Mouse (Mus musculus) stomach, embryonic 14.5 days (tissue): ENCODE measurements around the gene Slc26a5. TPM values are rescaled to one million over a fixed set of nuclear protein-coding genes. Genes with fewer than 3 reads are reported as not detected.

Experiments used
- ATAC-seq: fragments of 200-750 bp; cut with Nextera tagmentation; 2 replicates; pipeline ENCODE4 v1.8.0; 2017; ENCODE audit warnings: low read depth, moderate TSS enrichment; ENCODE audit not compliant: insufficient number of reproducible peaks, insufficient read depth, low FRiP score
- H3K27ac ChIP-seq: fragments of 300-500 bp; sonication (generic); 2 replicates; pipeline ENCODE4 v1.5.1; 2014; ENCODE audit warnings: mild to moderate bottlenecking, low read length, moderate library complexity, mixed read lengths
- H3K27me3 ChIP-seq: fragments of 300-500 bp; sonication (generic); 2 replicates; pipeline ENCODE4 v1.6.1; 2014; ENCODE audit warnings: low read length, control low read depth, mixed read lengths; ENCODE audit not compliant: control insufficient read depth, insufficient read depth
- H3K36me3 ChIP-seq: fragments of 300-500 bp; sonication (generic); 2 replicates; pipeline ENCODE4 v1.6.1; 2014; ENCODE audit warnings: mild to moderate bottlenecking, control low read depth, low read length, moderate library complexity, mixed read lengths; ENCODE audit not compliant: control insufficient read depth, insufficient read depth
- H3K4me1 ChIP-seq: fragments of 300-500 bp; sonication (generic); 2 replicates; pipeline ENCODE4 v1.6.1; 2014; ENCODE audit warnings: low read length, control low read depth, mixed read lengths; ENCODE audit not compliant: control insufficient read depth, insufficient read depth
- H3K4me2 ChIP-seq: fragments of 300-500 bp; sonication (generic); replicated peaks from 2 replicates; pipeline ENCODE4 v1.6.1; 2014; ENCODE audit warnings: low read depth, low read length, control low read depth
- H3K4me3 ChIP-seq: fragments of 300-500 bp; sonication (generic); 2 replicates; pipeline ENCODE4 v1.5.1; 2014; ENCODE audit warnings: low read depth, low read length, control low read depth
- H3K9ac ChIP-seq: fragments of 300-500 bp; sonication (generic); replicated peaks from 2 replicates; pipeline ENCODE4 v1.6.1; 2014; ENCODE audit warnings: low read depth, mild to moderate bottlenecking, control low read depth, low read length, moderate library complexity, mixed read lengths
- H3K9me3 ChIP-seq: fragments of 300-500 bp; sonication (generic); 2 replicates; pipeline ENCODE4 v1.6.1; 2016; ENCODE audit warnings: low read depth, low read length, control low read depth; ENCODE audit not compliant: control insufficient read depth
- WGBS: fragments of 180-500 bp; shearing (Covaris S2); extraction: QIAGEN DNeasy Blood & Tissue Kit; methylation state at CpG from one replicate; pipeline ENCODE4 v1.1.7; 2014; 5-methylcytosine and 5-hydroxymethylcytosine counted together
- polyA plus RNA-seq: library from polyadenylated mRNA; unstranded; fragments of >200 nt; fragmentation: Nextera tagmentation; extraction: Ambion mirVana; gene quantifications from 2 replicates; pipeline ENCODE4 v1.2.1, GENCODE M21; 2014

Slc26a5 gene
- polyA plus RNA-seq, 1 experiment from 2014 or later: not detected

- Histone ChIP-seq H3K36me3 (no peaks in the 10 kb centered on the region), H3K9ac (no peak overlapping the region), H3K27ac (no peak overlapping the region), H3K9me3 (no peaks in the 10 kb centered on the region), H3K27me3 (no peaks in the 10 kb centered on the region), H3K4me1 (no peaks in the 10 kb centered on the region), H3K4me3 (no peak overlapping the region), H3K4me2 (no peak overlapping the region)
- ATAC-seq: no peak
- WGBS: 82% methylated on average over 3 of the region's 3 CpGs
Observed at GRCm38 (mm10) chr5:21831761-21832160, 33.6 kb downstream of the Slc26a5 start.

- 60% methylated on average over 4 of the region's 4 CpGs for WGBS
- Histone ChIP-seq H3K36me3 (no peaks in the 10 kb centered on the region), H3K27me3 (no peaks in the 10 kb centered on the region), H3K4me1 (no peaks in the 10 kb centered on the region), H3K9ac (no peak overlapping the region), H3K4me2 (no peak overlapping the region), H3K27ac (no peak overlapping the region), H3K9me3 (no peaks in the 10 kb centered on the region), H3K4me3 (no peak overlapping the region)
- ATAC-seq: no peak
Observed at GRCm38 (mm10) chr5:21828855-21829254, 36.5 kb downstream of the Slc26a5 start.

GRCm38 (mm10) chr5:21827643-21828042, 37.8 kb downstream of the Slc26a5 start:
- 10% methylated on average over 6 of the region's 6 CpGs for WGBS

GRCm38 (mm10) chr5:21826370-21826769, 39.0 kb downstream of the Slc26a5 start:
- Histone ChIP-seq H3K27ac (no peak overlapping the region), H3K27me3 (no peaks in the 10 kb centered on the region), H3K36me3 (no peaks in the 10 kb centered on the region), H3K4me2 (no peak overlapping the region), H3K9me3 (no peaks in the 10 kb centered on the region), H3K4me1 (no peaks in the 10 kb centered on the region), H3K4me3 (no peak overlapping the region), H3K9ac (no peak overlapping the region)
- ATAC-seq: no peak
- 64% methylated on average over 7 of the region's 7 CpGs for WGBS

More at GRCm38 (mm10) chr5:21827643-21828042, 37.8 kb downstream of the Slc26a5 start:
- no peaks in the 10 kb centered on the region for H3K4me1 ChIP-seq
- no peak overlapping the region for H3K4me2 ChIP-seq
- no peaks in the 10 kb centered on the region for H3K9me3 ChIP-seq
- no peaks in the 10 kb centered on the region for H3K27me3 ChIP-seq
- H3K4me3 ChIP-seq: no peak overlapping the region
- ATAC-seq: no peak
- no peaks in the 10 kb centered on the region for H3K36me3 ChIP-seq
- H3K27ac ChIP-seq: no peak overlapping the region
- no peak overlapping the region for H3K9ac ChIP-seq

GRCm38 (mm10) chr5:21813994-21814393, 51.4 kb downstream of the Slc26a5 start:
- Histone ChIP-seq H3K9me3 (no peaks in the 10 kb centered on the region), H3K27me3 (no peaks in the 10 kb centered on the region), H3K27ac (no peak overlapping the region), H3K4me1 (no peaks in the 10 kb centered on the region), H3K9ac (no peak overlapping the region), H3K4me3 (no peak overlapping the region), H3K36me3 (no peaks in the 10 kb centered on the region), H3K4me2 (no peak overlapping the region)
- 49% methylated on average over 1 of the region's 1 CpGs for WGBS
- ATAC-seq: no peak

- Histone ChIP-seq H3K9me3 (no peaks in the 10 kb centered on the region), H3K4me1 (no peaks in the 10 kb centered on the region), H3K27ac (no peak overlapping the region), H3K4me2 (no peak overlapping the region), H3K4me3 (no peak overlapping the region), H3K27me3 (no peaks in the 10 kb centered on the region), H3K36me3 (no peaks in the 10 kb centered on the region), H3K9ac (no peak overlapping the region)
- ATAC-seq: no peak
- 75% methylated on average over 10 of the region's 10 CpGs for WGBS
Observed at GRCm38 (mm10) chr5:21810924-21811323, 54.5 kb downstream of the Slc26a5 start.

- Histone ChIP-seq H3K4me1 (no peaks in the 10 kb centered on the region), H3K4me2 (no peak overlapping the region), H3K9ac (no peak overlapping the region), H3K27ac (no peak overlapping the region), H3K9me3 (no peaks in the 10 kb centered on the region), H3K4me3 (no peak overlapping the region), H3K36me3 (peaks cover 35% of the 10 kb centered on the region), H3K27me3 (no peaks in the 10 kb centered on the region)
- ATAC-seq: no peak
- 79% methylated on average over 4 of the region's 4 CpGs for WGBS
Observed at GRCm38 (mm10) chr5:21804837-21805236, 60.6 kb downstream of the Slc26a5 start.

- no peak overlapping the region for H3K4me2 ChIP-seq
- H3K27me3 ChIP-seq: no peaks in the 10 kb centered on the region
- peaks cover 41% of the 10 kb centered on the region for H3K36me3 ChIP-seq
- H3K9me3 ChIP-seq: no peaks in the 10 kb centered on the region
- no peaks in the 10 kb centered on the region for H3K4me1 ChIP-seq
- no peak overlapping the region for H3K27ac ChIP-seq
- no peak overlapping the region for H3K4me3 ChIP-seq
- ATAC-seq: no peak
- no peak overlapping the region for H3K9ac ChIP-seq
- WGBS: 94% methylated on average over 12 of the region's 12 CpGs
Observed at GRCm38 (mm10) chr5:21803691-21804188, 61.7 kb downstream of the Slc26a5 start.

- peaks cover 46% of the 10 kb centered on the region for H3K36me3 ChIP-seq
- H3K9ac ChIP-seq: no peak overlapping the region
- ATAC-seq: no peak
- H3K27me3 ChIP-seq: no peaks in the 10 kb centered on the region
- H3K9me3 ChIP-seq: no peaks in the 10 kb centered on the region
- no peak overlapping the region for H3K4me2 ChIP-seq
- H3K27ac ChIP-seq: no peak overlapping the region
- H3K4me1 ChIP-seq: no peaks in the 10 kb centered on the region
- no peak overlapping the region for H3K4me3 ChIP-seq
- WGBS: 87% methylated on average over 9 of the region's 9 CpGs
Observed at GRCm38 (mm10) chr5:21802907-21803306, 62.5 kb downstream of the Slc26a5 start.
